Mouse (Mus musculus): ENCODE data around the gene Gfy. TPM values are rescaled to one million over a fixed set of nuclear protein-coding genes. Genes with fewer than 3 reads are reported as not detected.

The Gfy gene
- polyA plus RNA-seq, 1 experiment from 2014 or later: not detected

- no peaks in the 10 kb centered on the region for H3K9me3 ChIP-seq (ENCODE audit: control insufficient read depth, low read length)
- peaks cover 11% of the 10 kb centered on the region for H3K4me1 ChIP-seq (ENCODE audit: control insufficient read depth, insufficient read depth, low read length)
- ATAC-seq (ENCODE audit: low FRiP score, low TSS enrichment): no peak
- no peak overlapping the region; the same call in 1 of the 2 replicates for H3K4me2 ChIP-seq (replicated peaks; ENCODE audit: low read depth, low read length)
- H3K4me3 ChIP-seq (ENCODE audit: low read length): no peak overlapping the region
- 66% methylated on average over 7 of the region's 7 CpGs for WGBS
- H3K27me3 ChIP-seq (ENCODE audit: control insufficient read depth, insufficient read depth, low read length): peaks cover 14% of the 10 kb centered on the region; the same call in 1 of the 2 replicates
- H3K9ac ChIP-seq (ENCODE audit: low read depth, low read length): no peak overlapping the region
- H3K36me3 ChIP-seq (ENCODE audit: control insufficient read depth, insufficient read depth, low read length): peaks cover 4% of the 10 kb centered on the region; the same call in 1 of the 2 replicates
- no peak overlapping the region for H3K27ac ChIP-seq (ENCODE audit: low read depth, low read length)
These were observed 33.0 kb upstream of the Gfy start for GRCm38 (mm10) chr7:45212356-45212755.

DNA sequence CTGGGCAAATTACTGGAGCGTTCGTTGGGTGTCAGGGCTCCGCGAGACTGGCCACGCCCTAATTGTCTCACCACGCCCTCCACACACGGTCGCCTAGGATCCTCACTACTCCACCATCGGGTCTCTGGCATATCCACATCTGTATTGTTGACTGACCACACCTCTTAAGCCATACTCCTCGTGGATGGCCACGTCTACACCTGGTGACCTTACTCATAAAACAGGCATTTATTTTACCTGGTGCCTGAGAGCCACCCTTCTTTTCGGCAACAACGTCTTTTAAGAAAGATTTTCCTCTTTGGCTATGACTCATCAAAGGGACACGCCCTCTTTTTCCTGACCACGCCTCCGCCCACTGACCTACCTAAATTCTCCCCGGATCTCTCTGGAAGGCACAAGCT, 32.5 kb upstream of the Gfy start, which contains the start of gene Dkkl1:
Gene Dkkl1, minus strand, starts transcription at position 297 of the 401 bp plus-strand sequence.
- peak within 1 kb of the TSS; percentile 40 for H3K4me2 ChIP-seq (replicated peaks; ENCODE audit: low read depth, low read length)
- H3K9me3 ChIP-seq (ENCODE audit: control insufficient read depth, low read length): no peaks in the 10 kb centered on the region
- no peak within 1 kb of the TSS for H3K9ac ChIP-seq (ENCODE audit: low read depth, low read length)
- peak within 1 kb of the TSS; percentile 4; the same call in 1 of the 2 replicates for H3K4me3 ChIP-seq (ENCODE audit: low read length)
- H3K27ac ChIP-seq (ENCODE audit: low read depth, low read length): no peak within 1 kb of the TSS
- ATAC-seq (ENCODE audit: low FRiP score, low TSS enrichment): no peak
- H3K4me1 ChIP-seq (ENCODE audit: control insufficient read depth, insufficient read depth, low read length): peaks cover 7% of the 10 kb centered on the region; the same call in 1 of the 2 replicates
- WGBS: 5% methylated on average over 17 of the region's 17 CpGs
- H3K36me3 ChIP-seq (ENCODE audit: control insufficient read depth, insufficient read depth, low read length): no peaks in the 10 kb centered on the region
- H3K27me3 ChIP-seq (ENCODE audit: control insufficient read depth, insufficient read depth, low read length): peaks cover 14% of the 10 kb centered on the region; the same call in 1 of the 2 replicates

DNA sequence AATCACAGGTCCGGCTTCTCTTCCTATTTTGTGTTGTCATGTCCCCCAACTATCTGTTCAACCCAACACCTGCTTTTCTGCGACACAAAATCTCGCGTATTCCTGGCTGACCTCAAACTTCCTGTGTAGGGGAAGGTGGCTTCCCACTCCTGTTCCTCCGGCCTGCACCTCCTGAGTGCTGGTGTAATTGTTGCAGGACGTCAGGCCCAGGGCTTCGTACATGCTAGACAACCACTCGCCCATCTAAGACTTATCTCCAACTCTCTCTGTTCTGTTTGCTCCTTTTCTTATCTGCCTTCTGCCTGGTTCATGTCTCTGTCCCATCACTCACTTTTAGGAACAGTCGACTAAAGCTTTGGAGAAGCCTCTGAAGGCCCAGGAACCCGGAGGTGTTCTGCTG, 31.7 kb upstream of the Gfy start:
- H3K4me2 ChIP-seq (replicated peaks; ENCODE audit: low read depth, low read length): no peak overlapping the region
- no peak overlapping the region for H3K9ac ChIP-seq (ENCODE audit: low read depth, low read length)
- WGBS: 68% methylated on average over 10 of the region's 10 CpGs

DNA sequence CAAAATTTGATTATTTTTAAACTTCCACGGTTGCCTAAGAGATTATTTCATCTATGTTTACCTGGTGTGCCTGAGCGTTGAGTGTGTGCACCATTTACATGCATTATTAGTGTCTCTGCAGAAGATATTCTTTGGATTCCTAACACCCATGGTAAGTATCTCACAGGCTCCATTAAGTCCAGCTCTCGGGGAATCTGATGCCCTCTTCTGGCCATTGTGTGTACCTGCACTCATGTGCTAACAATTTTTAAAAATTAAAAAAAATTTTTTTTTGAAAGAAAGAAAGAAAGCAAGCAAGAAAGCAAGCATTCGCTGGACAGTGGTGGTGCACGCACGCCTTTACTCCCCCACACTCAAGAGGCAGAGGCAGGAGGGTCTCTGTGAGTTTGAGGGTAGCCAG, 28.9 kb upstream of the Gfy start:
- 84% methylated on average over 6 of the region's 6 CpGs for WGBS
- H3K36me3 ChIP-seq (ENCODE audit: control insufficient read depth, insufficient read depth, low read length): no peaks in the 10 kb centered on the region
- H3K4me3 ChIP-seq (ENCODE audit: low read length): no peak overlapping the region
- H3K27me3 ChIP-seq (ENCODE audit: control insufficient read depth, insufficient read depth, low read length): peaks cover 14% of the 10 kb centered on the region; the same call in 1 of the 2 replicates
- peaks cover 7% of the 10 kb centered on the region; the same call in 1 of the 2 replicates for H3K4me1 ChIP-seq (ENCODE audit: control insufficient read depth, insufficient read depth, low read length)
- H3K4me2 ChIP-seq (replicated peaks; ENCODE audit: low read depth, low read length): no peak overlapping the region
- H3K9ac ChIP-seq (ENCODE audit: low read depth, low read length): no peak overlapping the region
- no peak overlapping the region for H3K27ac ChIP-seq (ENCODE audit: low read depth, low read length)
- no peaks in the 10 kb centered on the region for H3K9me3 ChIP-seq (ENCODE audit: control insufficient read depth, low read length)
- no peak for ATAC-seq (ENCODE audit: low FRiP score, low TSS enrichment)

More for the DNA sequence above, 31.7 kb upstream of the Gfy start:
- H3K9me3 ChIP-seq (ENCODE audit: control insufficient read depth, low read length): no peaks in the 10 kb centered on the region
- no peak overlapping the region for H3K4me3 ChIP-seq (ENCODE audit: low read length)
- no peak for ATAC-seq (ENCODE audit: low FRiP score, low TSS enrichment)
- peaks cover 14% of the 10 kb centered on the region; the same call in 1 of the 2 replicates for H3K27me3 ChIP-seq (ENCODE audit: control insufficient read depth, insufficient read depth, low read length)
- H3K36me3 ChIP-seq (ENCODE audit: control insufficient read depth, insufficient read depth, low read length): no peaks in the 10 kb centered on the region
- peaks cover 7% of the 10 kb centered on the region; the same call in 1 of the 2 replicates for H3K4me1 ChIP-seq (ENCODE audit: control insufficient read depth, insufficient read depth, low read length)
- H3K27ac ChIP-seq (ENCODE audit: low read depth, low read length): no peak overlapping the region

DNA sequence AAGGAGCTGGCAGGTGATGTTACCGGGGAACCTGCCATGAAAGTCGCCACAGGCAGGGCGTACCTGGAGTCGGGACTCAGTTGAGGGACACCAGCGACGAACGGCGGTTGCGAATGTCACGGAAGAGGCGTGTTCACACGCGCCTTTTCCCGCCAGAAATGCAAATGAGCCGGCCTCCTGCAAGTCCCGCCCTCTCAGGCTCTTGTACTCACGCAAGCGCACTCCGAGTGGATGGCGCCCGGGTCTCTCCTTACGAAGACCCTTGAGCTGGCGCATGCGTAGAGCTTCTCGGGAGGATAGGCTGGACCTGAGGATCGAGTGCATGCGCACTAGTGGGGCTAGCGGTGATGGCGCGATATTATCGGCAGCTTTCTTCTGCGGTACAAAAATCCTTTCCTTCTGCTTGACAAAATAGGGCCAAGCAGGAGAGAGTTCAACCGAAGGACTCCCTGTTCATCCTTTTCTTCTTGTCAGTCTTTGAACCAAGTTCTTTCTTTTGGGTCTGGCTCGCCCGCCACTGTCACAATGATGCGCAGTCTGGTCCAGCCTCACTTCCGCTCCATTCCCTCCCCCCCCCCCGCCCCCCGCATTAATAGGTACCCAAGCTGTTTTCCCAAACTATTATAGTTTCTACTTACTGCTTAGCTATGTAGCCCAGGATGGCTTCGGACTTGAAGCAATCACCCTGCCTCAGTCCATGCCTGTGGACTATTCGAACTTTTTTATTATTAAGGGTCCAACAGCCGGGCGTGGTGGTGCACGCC, 25.2 kb upstream of the Gfy start, which contains the start of gene Ccdc155:
Gene Ccdc155, minus strand, starts transcription at position 513 of the 764 bp plus-strand sequence.
- Histone ChIP-seq H3K36me3 (ENCODE audit: control insufficient read depth, insufficient read depth, low read length) (no peaks in the 10 kb centered on the region), H3K9ac (ENCODE audit: low read depth, low read length) (peak within 1 kb of the TSS; percentile 45; the same call in 1 of the 2 replicates), H3K9me3 (ENCODE audit: control insufficient read depth, low read length) (no peaks in the 10 kb centered on the region), H3K4me3 (ENCODE audit: low read length) (peak within 1 kb of the TSS; percentile 41), H3K4me1 (ENCODE audit: control insufficient read depth, insufficient read depth, low read length) (no peaks in the 10 kb centered on the region), H3K27me3 (ENCODE audit: control insufficient read depth, insufficient read depth, low read length) (no peaks in the 10 kb centered on the region), H3K4me2 (replicated peaks; ENCODE audit: low read depth, low read length) (peak within 1 kb of the TSS; percentile 46), H3K27ac (ENCODE audit: low read depth, low read length) (no peak within 1 kb of the TSS)
- WGBS: 9% methylated on average over 43 of the region's 44 CpGs
- peak; percentile 96 for ATAC-seq (ENCODE audit: low FRiP score, low TSS enrichment)

DNA sequence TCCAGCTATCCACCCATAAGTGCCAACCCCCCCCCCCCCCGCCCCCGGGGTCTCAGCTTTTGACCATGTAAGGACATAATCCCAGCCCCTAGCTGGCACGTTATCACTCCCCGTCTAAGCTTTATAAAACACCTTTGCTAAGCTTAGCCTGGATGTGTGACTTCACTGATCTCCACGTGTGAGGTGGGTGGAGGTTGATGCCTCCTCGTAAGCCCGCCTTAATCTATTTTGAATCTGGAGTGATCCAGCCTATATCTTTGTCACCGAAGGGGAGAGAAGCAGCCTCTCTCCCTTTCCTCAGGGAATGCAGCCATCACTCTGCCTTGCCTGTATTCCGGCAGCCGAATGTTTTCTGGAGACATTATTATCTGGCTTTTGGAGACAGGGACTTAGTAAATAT, 23.3 kb upstream of the Gfy start:
- Histone ChIP-seq H3K36me3 (ENCODE audit: control insufficient read depth, insufficient read depth, low read length) (no peaks in the 10 kb centered on the region), H3K4me1 (ENCODE audit: control insufficient read depth, insufficient read depth, low read length) (no peaks in the 10 kb centered on the region), H3K4me2 (replicated peaks; ENCODE audit: low read depth, low read length) (no peak overlapping the region), H3K27ac (ENCODE audit: low read depth, low read length) (no peak overlapping the region), H3K9me3 (ENCODE audit: control insufficient read depth, low read length) (no peaks in the 10 kb centered on the region), H3K27me3 (ENCODE audit: control insufficient read depth, insufficient read depth, low read length) (no peaks in the 10 kb centered on the region), H3K4me3 (ENCODE audit: low read length) (no peak overlapping the region), H3K9ac (ENCODE audit: low read depth, low read length) (no peak overlapping the region)
- ATAC-seq (ENCODE audit: low FRiP score, low TSS enrichment): no peak
- WGBS: 63% methylated on average over 10 of the region's 10 CpGs

DNA sequence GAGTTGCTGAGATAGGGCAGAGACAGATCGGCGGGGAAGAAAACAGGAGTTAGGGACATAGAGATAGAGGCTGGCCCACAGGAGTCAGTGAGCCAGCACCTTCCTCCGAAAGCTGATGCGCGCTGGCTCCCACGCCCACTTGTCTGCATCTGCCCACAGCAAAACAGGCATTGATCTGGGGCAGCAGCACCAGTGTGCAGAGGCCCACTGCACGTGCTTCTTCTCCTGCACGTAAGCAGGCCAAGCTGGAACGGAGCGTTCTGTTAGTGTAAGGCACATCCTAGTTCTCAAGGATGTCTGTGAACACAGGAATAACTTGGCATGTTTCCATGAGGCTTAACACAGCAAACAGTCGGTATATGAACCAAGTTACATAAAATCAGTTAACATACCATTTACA, 19.6 kb upstream of the Gfy start:
- Histone ChIP-seq H3K27me3 (ENCODE audit: control insufficient read depth, insufficient read depth, low read length) (no peaks in the 10 kb centered on the region), H3K4me2 (replicated peaks; ENCODE audit: low read depth, low read length) (no peak overlapping the region), H3K4me1 (ENCODE audit: control insufficient read depth, insufficient read depth, low read length) (no peaks in the 10 kb centered on the region), H3K36me3 (ENCODE audit: control insufficient read depth, insufficient read depth, low read length) (no peaks in the 10 kb centered on the region), H3K4me3 (ENCODE audit: low read length) (no peak overlapping the region), H3K9ac (ENCODE audit: low read depth, low read length) (no peak overlapping the region), H3K9me3 (ENCODE audit: control insufficient read depth, low read length) (no peaks in the 10 kb centered on the region), H3K27ac (ENCODE audit: low read depth, low read length) (no peak overlapping the region)
- ATAC-seq (ENCODE audit: low FRiP score, low TSS enrichment): no peak
- 83% methylated on average over 11 of the region's 11 CpGs for WGBS

DNA sequence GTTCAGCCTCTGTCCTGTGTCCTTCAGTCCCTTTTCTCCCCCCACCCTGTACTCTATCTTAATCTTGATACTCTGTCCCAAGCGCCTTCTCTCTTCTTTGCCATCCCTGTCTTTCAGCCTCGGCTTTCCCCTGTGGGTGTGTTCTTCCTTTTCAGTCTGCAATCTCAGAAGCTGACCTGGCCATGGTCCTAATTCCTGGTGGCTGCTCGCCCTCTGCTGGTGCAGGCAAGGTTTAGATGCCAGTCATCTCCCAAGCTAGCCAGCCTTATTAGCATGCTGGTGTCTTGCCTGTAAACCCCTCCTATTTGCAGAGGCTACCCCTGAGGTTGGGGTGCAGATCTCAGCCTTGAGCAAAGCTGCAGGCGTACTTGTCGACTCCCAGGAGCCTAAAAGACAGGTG, 19.1 kb upstream of the Gfy start:
- Histone ChIP-seq H3K27me3 (ENCODE audit: control insufficient read depth, insufficient read depth, low read length) (no peaks in the 10 kb centered on the region), H3K4me2 (replicated peaks; ENCODE audit: low read depth, low read length) (no peak overlapping the region), H3K27ac (ENCODE audit: low read depth, low read length) (no peak overlapping the region), H3K9me3 (ENCODE audit: control insufficient read depth, low read length) (no peaks in the 10 kb centered on the region), H3K36me3 (ENCODE audit: control insufficient read depth, insufficient read depth, low read length) (no peaks in the 10 kb centered on the region), H3K9ac (ENCODE audit: low read depth, low read length) (no peak overlapping the region), H3K4me3 (ENCODE audit: low read length) (no peak overlapping the region), H3K4me1 (ENCODE audit: control insufficient read depth, insufficient read depth, low read length) (no peaks in the 10 kb centered on the region)
- WGBS: 14% methylated on average over 5 of the region's 5 CpGs
- 0 out of 2 replicates have a peak, but pooled peaks have one; percentile 48 for ATAC-seq (ENCODE audit: low FRiP score, low TSS enrichment)

DNA sequence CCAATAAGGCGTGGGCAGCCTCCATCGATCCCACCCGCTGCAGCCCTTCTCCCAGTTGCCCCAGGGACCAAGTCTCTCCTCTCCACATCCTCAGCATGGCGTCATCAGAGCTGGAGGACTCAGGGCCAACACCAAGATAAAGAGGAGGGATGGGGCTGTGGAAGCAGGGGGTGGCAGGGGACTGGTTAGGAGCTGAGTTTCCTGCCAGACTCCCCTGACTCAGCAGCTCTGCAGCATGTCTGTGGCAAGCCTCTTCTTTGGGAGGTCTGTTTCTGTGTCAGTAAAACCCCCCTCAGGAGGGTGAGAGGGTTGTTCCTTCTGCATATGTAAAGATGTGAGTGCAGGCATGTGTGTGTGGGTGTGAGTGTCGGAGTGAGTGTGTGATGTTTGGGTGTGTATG, 17.6 kb upstream of the Gfy start:
- no peaks in the 10 kb centered on the region for H3K36me3 ChIP-seq (ENCODE audit: control insufficient read depth, insufficient read depth, low read length)
- WGBS: 72% methylated on average over 5 of the region's 5 CpGs
- no peaks in the 10 kb centered on the region for H3K9me3 ChIP-seq (ENCODE audit: control insufficient read depth, low read length)
- no peak overlapping the region for H3K4me2 ChIP-seq (replicated peaks; ENCODE audit: low read depth, low read length)
- no peak overlapping the region for H3K9ac ChIP-seq (ENCODE audit: low read depth, low read length)
- no peak overlapping the region for H3K27ac ChIP-seq (ENCODE audit: low read depth, low read length)
- H3K4me1 ChIP-seq (ENCODE audit: control insufficient read depth, insufficient read depth, low read length): peaks cover 3% of the 10 kb centered on the region
- no peaks in the 10 kb centered on the region for H3K27me3 ChIP-seq (ENCODE audit: control insufficient read depth, insufficient read depth, low read length)
- no peak for ATAC-seq (ENCODE audit: low FRiP score, low TSS enrichment)
- no peak overlapping the region for H3K4me3 ChIP-seq (ENCODE audit: low read length)

Measured in kidney, embryonic 14.5 days (tissue).